Mouse (Mus musculus) ZHBTc4 (cell line): ENCODE measurements around the gene Cpeb2.

Experiments
- DNase-seq: peaks from one replicate; pipeline ENCODE4 v3.0.0-alpha.2; 2011; ENCODE audit warnings: low read depth, low spot score

The Cpeb2 gene

DNA sequence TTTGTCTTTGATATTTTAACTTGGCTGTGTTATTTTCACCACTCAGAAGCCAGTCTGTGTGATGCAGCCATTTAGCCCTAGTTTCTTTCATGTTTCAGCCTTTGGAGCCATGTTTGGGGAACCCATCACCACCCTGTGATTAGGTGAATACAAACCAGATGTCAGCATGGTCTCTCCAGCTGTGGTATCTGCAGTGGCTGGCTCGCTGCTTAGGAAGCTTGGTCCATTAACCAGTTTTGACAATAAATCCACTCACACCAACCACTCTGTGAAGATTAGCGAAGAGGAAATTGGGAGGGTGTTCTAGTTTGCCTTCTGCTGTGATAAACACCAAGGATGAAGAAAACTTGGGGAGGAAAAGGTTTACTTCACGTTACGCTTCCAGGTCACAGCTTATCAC is 92.6 kb downstream of the Cpeb2 start:
- DNase-seq, result no peak

DNA sequence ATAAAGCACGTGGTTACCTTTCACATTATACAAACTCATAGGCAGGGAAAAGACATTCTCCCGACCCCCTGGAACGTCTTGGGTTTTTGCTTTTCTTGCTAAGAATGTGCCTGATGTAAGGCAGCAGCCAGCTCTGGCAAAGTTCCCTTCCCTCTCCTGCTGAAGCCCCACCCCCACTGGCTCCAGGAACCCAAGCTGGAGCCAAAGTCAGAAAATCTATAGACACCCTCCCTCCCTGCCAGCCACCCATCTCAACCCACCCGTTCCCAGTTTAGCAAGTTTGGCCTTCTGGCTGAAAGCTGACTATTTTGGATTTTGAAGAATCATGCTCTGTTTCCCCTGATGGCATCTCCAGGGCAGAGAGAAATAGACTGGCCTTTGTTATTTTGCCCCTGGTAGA is 95.6 kb downstream of the Cpeb2 start:
- no peak for DNase-seq

DNA sequence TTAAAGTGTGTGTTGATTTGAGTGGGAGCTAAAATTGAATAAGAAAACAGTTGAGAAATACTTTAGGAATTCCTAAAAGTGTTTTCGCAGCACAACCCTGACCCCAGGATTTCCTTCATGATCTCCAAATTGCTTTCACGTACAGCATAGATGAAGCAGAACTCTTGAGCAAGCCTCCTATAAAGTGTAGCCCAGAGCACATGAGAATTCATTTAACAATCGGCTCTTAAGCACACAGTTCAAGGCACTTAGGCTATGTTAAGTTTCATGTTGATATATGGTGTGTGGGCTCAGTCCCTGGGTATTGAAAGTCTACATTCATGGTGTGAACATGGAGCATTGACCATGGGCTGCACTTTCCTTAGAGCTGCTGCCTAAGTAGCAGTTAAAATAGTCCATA is 97.3 kb downstream of the Cpeb2 start:
- DNase-seq, result no peak

DNA sequence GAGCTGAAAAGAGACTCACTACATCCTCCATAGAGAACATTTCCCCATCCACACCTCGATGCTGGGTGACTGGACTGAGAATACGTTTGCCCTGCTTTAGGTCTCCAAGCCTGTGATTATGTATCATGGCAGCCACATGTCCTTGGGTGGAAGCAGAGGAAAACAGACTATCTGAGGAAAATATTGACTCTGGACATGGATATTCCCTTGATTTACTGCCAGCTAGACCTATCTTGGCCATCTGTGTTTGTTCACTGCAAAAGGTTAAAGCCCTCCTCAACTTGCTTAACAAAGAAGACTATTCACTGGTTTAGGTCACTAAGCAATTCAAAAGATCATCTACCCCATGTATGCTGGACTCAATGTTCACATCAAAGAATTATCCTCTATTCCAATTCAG is 101.5 kb downstream of the Cpeb2 start:
- no peak for DNase-seq

DNA sequence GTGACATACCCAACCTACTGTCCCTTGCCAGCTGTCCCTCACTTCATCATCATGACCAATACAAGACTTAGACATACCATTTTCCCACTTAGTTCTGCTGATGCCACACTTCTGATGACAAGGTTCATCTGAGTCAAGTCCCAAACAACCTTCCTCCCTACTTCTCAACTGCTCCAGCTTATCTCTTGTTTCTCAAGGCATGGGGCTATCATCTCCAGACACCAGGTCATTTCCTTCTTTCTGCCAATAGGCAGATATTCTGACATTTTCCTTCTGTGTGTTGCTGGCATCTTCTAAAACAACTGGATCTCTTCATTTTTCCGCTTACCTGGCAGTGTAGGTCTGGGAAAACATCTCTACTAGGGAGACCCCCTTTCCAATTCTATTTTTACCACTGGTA is 104.2 kb downstream of the Cpeb2 start:
- DNase-seq, result no peak

DNA sequence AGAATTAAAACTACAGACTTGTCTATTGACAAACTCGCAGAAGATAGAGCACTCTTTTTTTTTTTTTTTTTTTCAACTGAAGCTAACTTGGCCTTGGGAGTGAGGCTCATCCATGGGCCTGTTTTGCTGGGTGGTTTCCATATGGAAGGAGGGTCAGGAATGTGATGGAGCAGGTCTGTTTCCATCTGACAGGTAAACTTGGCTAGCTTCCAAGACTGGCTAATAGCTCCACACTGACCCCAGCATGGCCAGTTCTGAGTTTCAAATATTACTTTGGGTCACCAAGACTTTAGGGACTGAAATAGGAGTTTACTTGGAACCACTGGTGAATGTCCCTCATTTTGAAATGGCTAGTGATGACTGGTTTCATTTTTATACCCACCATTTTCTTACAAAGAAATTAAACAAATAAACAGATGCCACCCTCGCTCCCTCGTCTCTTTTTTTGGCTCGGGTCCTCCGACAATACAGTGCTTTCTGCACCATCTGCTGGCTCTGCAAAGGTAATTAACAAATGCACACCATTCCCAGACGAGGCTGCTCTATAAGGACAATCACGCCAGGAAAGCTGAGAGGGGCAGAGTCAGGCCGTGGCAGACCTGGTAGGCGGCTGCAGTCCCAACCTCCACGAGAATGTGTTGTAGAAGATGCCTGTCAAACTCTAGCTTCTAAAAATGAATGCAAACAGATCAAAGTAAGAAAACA is 106.0 kb downstream of the Cpeb2 start:
- no peak for DNase-seq
